In genomic region chr10:68366796-68367195, GRCm38 (mm10) we compare ENCODE assay signal across 25 mouse cellular contexts.
"Had no signal": no experiment of that assay in that cellular context is flagged by ENCODE, and none has a peak within 500 bp of the region (broad histone marks: within the 10 kb centered on the region; RNA-seq: fewer than 3 reads in every experiment).

No protein-coding gene starts in this region.

- H3K9ac ChIP-seq: embryonic facial prominence, embryonic 12.5 days; embryonic facial prominence, embryonic 13.5 days; embryonic facial prominence, embryonic 15.5 days; forebrain, embryonic 12.5 days; forebrain, embryonic 13.5 days; forebrain, embryonic 15.5 days; forebrain, postnatal 0 days had no signal

- H3K9me3 ChIP-seq: embryonic facial prominence, embryonic 15.5 days; forebrain, embryonic 10.5 days; forebrain, embryonic 13.5 days; heart, embryonic 10.5 days had no signal

- H3K36me3 ChIP-seq: embryonic facial prominence, embryonic 10.5 days; embryonic facial prominence, embryonic 12.5 days; embryonic facial prominence, embryonic 13.5 days; embryonic facial prominence, embryonic 15.5 days; forebrain, embryonic 10.5 days; forebrain, embryonic 12.5 days; forebrain, embryonic 15.5 days; heart, embryonic 10.5 days had no signal

- H3K27ac ChIP-seq: embryonic facial prominence, embryonic 10.5 days; embryonic facial prominence, embryonic 12.5 days; embryonic facial prominence, embryonic 13.5 days; embryonic facial prominence, embryonic 15.5 days; forebrain, embryonic 10.5 days; forebrain, embryonic 12.5 days; forebrain, embryonic 13.5 days; forebrain, embryonic 15.5 days; gastrocnemius, adult 2 months; heart, adult 2 months; heart, embryonic 10.5 days had no signal

- H3K4me3 ChIP-seq: embryonic facial prominence, embryonic 10.5 days; embryonic facial prominence, embryonic 12.5 days; embryonic facial prominence, embryonic 13.5 days; embryonic facial prominence, embryonic 15.5 days; erythroblast, embryonic 14.5 days; forebrain, embryonic 10.5 days; forebrain, embryonic 12.5 days; forebrain, embryonic 13.5 days; forebrain, embryonic 15.5 days; gastrocnemius, adult 2 months; heart, adult 2 months; heart, embryonic 10.5 days had no signal

- H3K27me3 ChIP-seq: embryonic facial prominence, embryonic 12.5 days; embryonic facial prominence, embryonic 13.5 days; embryonic facial prominence, embryonic 15.5 days; forebrain, embryonic 12.5 days; forebrain, embryonic 13.5 days; forebrain, embryonic 15.5 days had no signal

- DNase-seq: cerebellum, adult 9-11 months; cerebellum, postnatal 10 days; cerebellum, postnatal 14 days; cerebellum, postnatal 25 days; cerebellum, postnatal 36 days; embryo, embryonic 11 days; forebrain, postnatal 0 days; gastrocnemius, adult 2 months; gastrocnemius, postnatal 10 days; gastrocnemius, postnatal 14 days; gastrocnemius, postnatal 25 days; heart, adult 18-20 months; heart, adult 2 months had no signal

- H3K4me2 ChIP-seq: embryonic facial prominence, embryonic 12.5 days; embryonic facial prominence, embryonic 13.5 days; embryonic facial prominence, embryonic 15.5 days; forebrain, embryonic 12.5 days; forebrain, embryonic 13.5 days; forebrain, embryonic 15.5 days had no signal

- ATAC-seq: forebrain, embryonic 13.5 days; forebrain, embryonic 14.5 days; forebrain, embryonic 15.5 days; forebrain, embryonic 16.5 days; forebrain, postnatal 0 days had no signal

- H3K4me1 ChIP-seq: embryonic facial prominence, embryonic 10.5 days; embryonic facial prominence, embryonic 12.5 days; embryonic facial prominence, embryonic 13.5 days; embryonic facial prominence, embryonic 15.5 days; forebrain, embryonic 10.5 days; forebrain, embryonic 12.5 days; forebrain, embryonic 13.5 days; forebrain, embryonic 15.5 days; heart, embryonic 10.5 days had no signal
